Mouse (Mus musculus): Measurements from ENCODE around the gene Phc2. TPM values are rescaled to one million over a fixed set of nuclear protein-coding genes. Genes with fewer than 3 reads are reported as not detected.

Phc2 gene
- polyA plus RNA-seq, 1 experiment, result 100 TPM

DNA sequence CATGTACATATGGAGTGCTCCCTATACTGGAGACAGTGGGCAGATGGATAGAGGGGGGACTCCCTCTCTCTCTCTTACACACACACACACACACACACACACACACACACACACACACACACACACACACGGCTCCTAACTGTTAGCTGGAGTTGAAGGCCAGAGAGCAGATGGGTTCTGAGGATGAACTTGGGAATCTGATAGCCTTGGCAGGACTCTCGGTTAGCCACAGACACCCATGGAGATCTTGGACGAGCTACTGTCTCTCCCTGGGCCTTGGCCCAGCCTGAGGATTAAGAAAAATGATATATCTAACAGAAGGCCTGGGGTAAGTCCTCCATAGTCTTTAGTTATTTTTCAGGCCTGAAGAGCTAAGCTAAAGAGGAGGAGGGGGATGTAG is 3.0 kb upstream of the Phc2 start:
- TF ChIP-seq MYOD1 (IDR thresholded peaks at IDR 0.05; ENCODE audit: control insufficient read depth in 1 of 3, insufficient read length in 2 of 3, low read depth in 2 of 3), result peak; percentile 48 to 64 (median 54)
- TF ChIP-seq TCF12 (IDR thresholded peaks at IDR 0.05; ENCODE audit: insufficient read depth, poor library complexity, severe bottlenecking), result no peak
- TF ChIP-seq MYOG (IDR thresholded peaks at IDR 0.05; ENCODE audit: control insufficient read depth in 1 of 3, insufficient read depth in 1 of 3, insufficient read length in 2 of 3, low read depth in 2 of 3), result peak in 1 of 3 experiments; percentile 29
- Histone ChIP-seq H3K27me3 (ENCODE audit: control insufficient read depth, insufficient read depth, insufficient read length) (no peaks in the 10 kb centered on the region), H3ac (ENCODE audit: control insufficient read depth, insufficient read length) (no peak overlapping the region), H3K36me3 (ENCODE audit: control insufficient read depth, insufficient read depth) (no peaks in the 10 kb centered on the region), H3K4me3 (no peak overlapping the region), H3K79me2 (ENCODE audit: control insufficient read depth, insufficient read depth) (no peaks in the 10 kb centered on the region), H3K4me2 (ENCODE audit: low read depth) (peak overlapping the region; percentile 60)

DNA sequence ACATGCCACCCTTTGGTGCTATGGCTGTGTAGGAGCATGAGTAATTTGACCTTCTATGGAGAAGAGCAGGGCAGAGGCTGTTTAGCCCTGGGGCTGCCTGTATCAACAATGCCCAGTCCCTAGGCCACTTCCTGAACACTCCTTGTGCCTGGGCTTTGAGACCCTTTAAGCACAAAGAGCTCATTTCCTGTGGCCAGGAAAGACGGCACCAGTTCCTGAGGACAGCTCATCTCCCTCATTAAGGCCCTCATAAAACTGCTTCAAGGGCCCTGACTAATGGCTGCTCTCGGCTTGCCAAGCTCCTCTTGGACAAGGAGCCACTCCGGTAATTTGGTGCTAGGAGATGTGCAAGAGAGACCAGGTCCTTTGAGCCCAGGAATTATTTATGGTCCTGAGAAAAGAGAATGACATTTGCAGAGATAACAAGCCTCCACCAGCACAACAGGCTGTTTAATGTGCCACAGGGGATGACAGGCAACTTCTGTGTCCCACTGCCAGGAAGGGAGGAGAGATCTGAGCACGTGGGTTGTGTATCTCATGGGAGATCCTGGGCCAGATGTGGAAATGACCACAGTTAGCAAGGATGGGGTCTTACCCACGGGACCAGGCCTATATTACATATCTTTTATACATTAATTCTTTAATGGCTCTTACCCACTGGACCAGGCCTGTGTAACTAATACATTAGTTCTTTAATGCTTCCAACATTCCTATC is 1.8 kb upstream of the Phc2 start:
- no peaks in the 10 kb centered on the region for H3K27me3 ChIP-seq (ENCODE audit: control insufficient read depth, insufficient read depth, insufficient read length)
- H3K4me3 ChIP-seq, result no peak overlapping the region
- H3K79me2 ChIP-seq (ENCODE audit: control insufficient read depth, insufficient read depth), result no peaks in the 10 kb centered on the region
- H3K4me2 ChIP-seq (ENCODE audit: low read depth), result peak overlapping the region; percentile 12
- no peak overlapping the region for H3ac ChIP-seq (ENCODE audit: control insufficient read depth, insufficient read length)
- no peaks in the 10 kb centered on the region for H3K36me3 ChIP-seq (ENCODE audit: control insufficient read depth, insufficient read depth)
- TF ChIP-seq CEBPB (IDR thresholded peaks at IDR 0.05; ENCODE audit: insufficient read depth, poor library complexity, severe bottlenecking) (no peak), E2F4 (IDR thresholded peaks at IDR 0.05; ENCODE audit: insufficient read depth) (no peak), POLR2AphosphoS2 (IDR thresholded peaks at IDR 0.05; ENCODE audit: insufficient read length, low read depth) (no peak), MYOG (IDR thresholded peaks at IDR 0.05; ENCODE audit: control insufficient read depth in 1 of 3, insufficient read depth in 1 of 3, insufficient read length in 2 of 3, low read depth in 2 of 3) (no peak), TCF12 (IDR thresholded peaks at IDR 0.05; ENCODE audit: insufficient read depth, poor library complexity, severe bottlenecking) (no peak), TCF3 (IDR thresholded peaks at IDR 0.05; ENCODE audit: insufficient read length, low read depth) (no peak), MYOD1 (IDR thresholded peaks at IDR 0.05; ENCODE audit: control insufficient read depth in 1 of 3, insufficient read length in 2 of 3, low read depth in 2 of 3) (peak in 1 of 3 experiments; percentile 22), MAX (IDR thresholded peaks at IDR 0.05; ENCODE audit: low read depth) (no peak), POLR2A (IDR thresholded peaks at IDR 0.05; ENCODE audit: insufficient read length, low read depth) (no peak), REST (IDR thresholded peaks at IDR 0.05; ENCODE audit: insufficient read depth, insufficient read length) (no peak), USF1 (IDR thresholded peaks at IDR 0.05; ENCODE audit: low read depth) (peak; percentile 51), SRF (IDR thresholded peaks at IDR 0.05; ENCODE audit: control insufficient read depth, insufficient read length, low read depth) (no peak)

DNA sequence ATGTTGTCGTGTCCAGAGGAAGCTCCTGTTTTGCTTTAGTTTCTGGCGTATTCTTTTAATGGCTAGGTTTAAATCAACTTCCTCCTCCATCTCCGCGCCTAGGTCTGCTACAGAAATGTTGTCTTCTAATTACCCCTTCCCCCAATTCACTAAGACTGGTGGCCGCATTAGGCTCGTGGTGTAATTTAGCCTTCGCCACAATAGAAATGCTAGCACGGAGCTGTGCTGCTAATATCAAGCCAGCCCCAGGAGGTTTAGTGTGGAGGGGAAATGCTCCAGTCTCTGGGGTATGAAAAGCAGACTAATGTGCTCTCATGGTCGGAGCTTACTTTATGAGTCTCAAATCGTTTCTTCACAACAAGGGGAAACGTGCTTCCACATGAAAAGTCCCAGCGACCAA is 944 bp downstream of the Phc2 start:
- Histone ChIP-seq H3K79me2 (ENCODE audit: control insufficient read depth, insufficient read depth) (peaks cover 5% of the 10 kb centered on the region), H3K4me3 (peak overlapping the region; percentile 26), H3K36me3 (ENCODE audit: control insufficient read depth, insufficient read depth) (no peaks in the 10 kb centered on the region), H3ac (ENCODE audit: control insufficient read depth, insufficient read length) (peak overlapping the region; percentile 43), H3K4me2 (ENCODE audit: low read depth) (peak overlapping the region; percentile 93), H3K27me3 (ENCODE audit: control insufficient read depth, insufficient read depth, insufficient read length) (no peaks in the 10 kb centered on the region)
- TF ChIP-seq SRF (IDR thresholded peaks at IDR 0.05; ENCODE audit: control insufficient read depth, insufficient read length, low read depth) (no peak), POLR2AphosphoS2 (IDR thresholded peaks at IDR 0.05; ENCODE audit: insufficient read length, low read depth) (no peak), TCF12 (IDR thresholded peaks at IDR 0.05; ENCODE audit: insufficient read depth, poor library complexity, severe bottlenecking) (no peak), POLR2A (IDR thresholded peaks at IDR 0.05; ENCODE audit: insufficient read length, low read depth) (no peak), E2F4 (IDR thresholded peaks at IDR 0.05; ENCODE audit: insufficient read depth) (no peak), TCF3 (IDR thresholded peaks at IDR 0.05; ENCODE audit: insufficient read length, low read depth) (no peak), CEBPB (IDR thresholded peaks at IDR 0.05; ENCODE audit: insufficient read depth, poor library complexity, severe bottlenecking) (no peak), MAX (IDR thresholded peaks at IDR 0.05; ENCODE audit: low read depth) (no peak), USF1 (IDR thresholded peaks at IDR 0.05; ENCODE audit: low read depth) (no peak), MYOG (IDR thresholded peaks at IDR 0.05; ENCODE audit: control insufficient read depth in 1 of 3, insufficient read depth in 1 of 3, insufficient read length in 2 of 3, low read depth in 2 of 3) (no peak), REST (IDR thresholded peaks at IDR 0.05; ENCODE audit: insufficient read depth, insufficient read length) (no peak), MYOD1 (IDR thresholded peaks at IDR 0.05; ENCODE audit: control insufficient read depth in 1 of 3, insufficient read length in 2 of 3, low read depth in 2 of 3) (no peak)

DNA sequence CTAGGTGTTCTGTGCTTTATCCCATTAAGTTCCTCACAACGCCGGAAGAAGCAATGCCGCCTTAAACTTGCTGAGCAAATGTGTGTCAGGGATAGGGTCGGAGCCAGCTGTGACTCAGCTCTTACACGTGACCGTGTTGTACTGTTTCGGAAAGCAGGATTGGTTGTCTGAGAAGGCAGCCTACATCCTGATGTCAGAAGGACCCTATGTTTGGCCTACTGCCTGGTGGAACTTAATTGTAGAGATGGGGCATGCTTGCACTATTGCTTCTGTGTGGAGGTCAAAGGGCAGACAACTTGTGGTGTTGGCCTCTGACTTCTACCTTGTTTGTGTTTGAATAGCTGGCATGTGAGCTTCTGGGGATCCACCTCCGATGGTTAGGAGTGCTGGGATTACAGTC is 5.7 kb downstream of the Phc2 start:
- Histone ChIP-seq H3K4me2 (ENCODE audit: low read depth) (no peak overlapping the region), H3K27me3 (ENCODE audit: control insufficient read depth, insufficient read depth, insufficient read length) (no peaks in the 10 kb centered on the region), H3K4me3 (no peak overlapping the region), H3K36me3 (ENCODE audit: control insufficient read depth, insufficient read depth) (no peaks in the 10 kb centered on the region), H3ac (ENCODE audit: control insufficient read depth, insufficient read length) (no peak overlapping the region), H3K79me2 (ENCODE audit: control insufficient read depth, insufficient read depth) (peaks cover 7% of the 10 kb centered on the region)
- TF ChIP-seq USF1 (IDR thresholded peaks at IDR 0.05; ENCODE audit: low read depth), result peak; percentile 57
- TF ChIP-seq CEBPB (IDR thresholded peaks at IDR 0.05; ENCODE audit: insufficient read depth, poor library complexity, severe bottlenecking), result no peak
- TF ChIP-seq MAX (IDR thresholded peaks at IDR 0.05; ENCODE audit: low read depth), result no peak
- TF ChIP-seq POLR2A (IDR thresholded peaks at IDR 0.05; ENCODE audit: insufficient read length, low read depth), result no peak
- TF ChIP-seq MYOG (IDR thresholded peaks at IDR 0.05; ENCODE audit: control insufficient read depth in 1 of 3, insufficient read depth in 1 of 3, insufficient read length in 2 of 3, low read depth in 2 of 3), result no peak

DNA sequence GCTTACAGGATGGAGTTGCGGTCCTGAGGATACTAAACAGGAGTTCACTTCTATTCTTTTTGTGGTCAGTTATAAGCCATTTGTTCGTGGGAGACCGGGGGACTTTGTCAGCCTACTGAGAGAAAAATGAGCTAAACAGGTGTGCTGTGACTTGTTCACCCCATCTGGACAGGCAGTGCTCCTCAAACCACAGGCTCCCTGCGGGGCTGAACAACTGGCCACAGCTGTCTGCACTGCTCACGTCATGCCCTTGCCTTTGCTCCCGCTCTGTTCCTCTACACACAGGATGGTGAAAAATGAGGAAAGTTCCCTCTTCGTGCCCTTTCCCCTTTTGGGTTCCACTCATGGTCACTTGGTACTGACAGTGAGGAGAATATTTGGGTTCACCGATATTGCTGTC is 6.6 kb downstream of the Phc2 start:
- H3K79me2 ChIP-seq (ENCODE audit: control insufficient read depth, insufficient read depth), result peaks cover 7% of the 10 kb centered on the region
- TF ChIP-seq CEBPB (IDR thresholded peaks at IDR 0.05; ENCODE audit: insufficient read depth, poor library complexity, severe bottlenecking), result no peak
- TF ChIP-seq MYOG (IDR thresholded peaks at IDR 0.05; ENCODE audit: control insufficient read depth in 1 of 3, insufficient read depth in 1 of 3, insufficient read length in 2 of 3, low read depth in 2 of 3), result peak in 2 of 3 experiments; percentile 96 to 97
- TF ChIP-seq MYOD1 (IDR thresholded peaks at IDR 0.05; ENCODE audit: control insufficient read depth in 1 of 3, insufficient read length in 2 of 3, low read depth in 2 of 3), result peak in 2 of 3 experiments; percentile 97 to 99
- TF ChIP-seq USF1 (IDR thresholded peaks at IDR 0.05; ENCODE audit: low read depth), result no peak
- no peak for TF ChIP-seq POLR2A (IDR thresholded peaks at IDR 0.05; ENCODE audit: insufficient read length, low read depth)
- no peak for TF ChIP-seq REST (IDR thresholded peaks at IDR 0.05; ENCODE audit: insufficient read depth, insufficient read length)
- TF ChIP-seq SRF (IDR thresholded peaks at IDR 0.05; ENCODE audit: control insufficient read depth, insufficient read length, low read depth), result no peak
- no peak for TF ChIP-seq E2F4 (IDR thresholded peaks at IDR 0.05; ENCODE audit: insufficient read depth)
- TF ChIP-seq POLR2AphosphoS2 (IDR thresholded peaks at IDR 0.05; ENCODE audit: insufficient read length, low read depth), result no peak
- TF ChIP-seq TCF3 (IDR thresholded peaks at IDR 0.05; ENCODE audit: insufficient read length, low read depth), result peak; percentile 72
- TF ChIP-seq TCF12 (IDR thresholded peaks at IDR 0.05; ENCODE audit: insufficient read depth, poor library complexity, severe bottlenecking), result peak; percentile 68
- no peak for TF ChIP-seq MAX (IDR thresholded peaks at IDR 0.05; ENCODE audit: low read depth)
- peak overlapping the region; percentile 35 for H3K4me2 ChIP-seq (ENCODE audit: low read depth)
- no peaks in the 10 kb centered on the region for H3K36me3 ChIP-seq (ENCODE audit: control insufficient read depth, insufficient read depth)
- H3K27me3 ChIP-seq (ENCODE audit: control insufficient read depth, insufficient read depth, insufficient read length), result no peaks in the 10 kb centered on the region
- no peak overlapping the region for H3K4me3 ChIP-seq
- H3ac ChIP-seq (ENCODE audit: control insufficient read depth, insufficient read length), result no peak overlapping the region

Measured in myocyte (in vitro differentiated cells).